Mouse (Mus musculus) lung, postnatal 0 days (tissue): ENCODE measurements at regions not wholly inside any gene's neighbourhood (a gene's known extent, or its start where the extent isn't known, plus 50 kb on each side); places are given as distances from the start of the nearest gene placed in this dataset.

Experiments used
- CTCF ChIP-seq: IDR thresholded peaks from 2 replicates; pipeline ENCODE4 v1.5.1; 2016; ENCODE audit warnings: antibody characterized with exemption, mild to moderate bottlenecking
- EP300 ChIP-seq: IDR thresholded peaks from 2 replicates; pipeline ENCODE4 v1.6.1; 2016; ENCODE audit warnings: antibody characterized with exemption, mild to moderate bottlenecking, control low read depth

- TF ChIP-seq CTCF = no peak
- no peak for TF ChIP-seq EP300
Measured at GRCm38 (mm10) chr2:61250068-61250800, 287.2 kb upstream of the Rbms1 start.
